Mouse (Mus musculus) ES-E14 (cell line): ENCODE measurements around the gene Eif3m. TPM values are rescaled to one million over a fixed set of nuclear protein-coding genes. Genes with fewer than 3 reads are reported as not detected.

ENCODE experiments used
- DNase-seq: peaks from one replicate; pipeline ENCODE4 v3.0.0-alpha.2; 2013; ENCODE audit warnings: low read depth, low spot score
- H3K27ac ChIP-seq: 2 replicates; pipeline ENCODE4 v1.5.1; 2012; ENCODE audit warnings: low read depth, mild to moderate bottlenecking, low read length, moderate library complexity, mixed read lengths; ENCODE audit not compliant: poor library complexity, insufficient read depth, severe bottlenecking
- H3K36me3 ChIP-seq: 2 replicates; pipeline ENCODE4 v1.6.1; 2012; ENCODE audit warnings: mild to moderate bottlenecking, low read length, moderate library complexity, mixed read lengths; ENCODE audit not compliant: control insufficient read depth, poor library complexity, insufficient read depth, severe bottlenecking
- H3K4me1 ChIP-seq, 2 experiments: fragments of 150-350 bp in 1 of 2; sonication (generic) in 1 of 2; 2 replicates each; pipeline ENCODE4 v1.6.1; 2012; ENCODE audit warnings: low read length in 2 of 2, mild to moderate bottlenecking in 1 of 2, mixed read lengths in 1 of 2; ENCODE audit not compliant: control insufficient read depth in 2 of 2, insufficient read depth in 2 of 2, poor library complexity in 1 of 2
- H3K4me3 ChIP-seq, 2 experiments: fragments of 150-350 bp in 1 of 2; sonication (generic) in 1 of 2; 2 replicates each; pipeline ENCODE4 v1.5.1; 2012; ENCODE audit warnings: low read length in 2 of 2, low read depth in 1 of 2, mild to moderate bottlenecking in 1 of 2, mixed read lengths in 1 of 2; ENCODE audit not compliant: insufficient read depth in 1 of 2, poor library complexity in 1 of 2, severe bottlenecking in 1 of 2
- H3K9ac ChIP-seq: 2 replicates; pipeline ENCODE4 v1.6.1; 2012; ENCODE audit warnings: low read depth, mild to moderate bottlenecking, low read length, mixed read lengths; ENCODE audit not compliant: poor library complexity, insufficient read depth, severe bottlenecking
- H3K9me3 ChIP-seq: fragments of 150-350 bp; sonication (generic); 2 replicates; pipeline ENCODE4 v1.6.1; 2012; ENCODE audit warnings: low read depth, mild to moderate bottlenecking, low read length; ENCODE audit not compliant: control insufficient read depth, insufficient read depth
- CHD2 ChIP-seq: IDR thresholded peaks from 2 replicates; pipeline ENCODE4 v1.6.1; 2014; ENCODE audit warnings: mild to moderate bottlenecking, low read depth, low read length, inconsistent platforms
- HCFC1 ChIP-seq: IDR thresholded peaks from 2 replicates; pipeline ENCODE4 v1.6.1; 2012; ENCODE audit warnings: low read length, inconsistent platforms, borderline replicate concordance; ENCODE audit not compliant: insufficient read depth
- MAFK ChIP-seq: IDR thresholded peaks from 2 replicates; pipeline ENCODE4 v1.6.1; 2014; ENCODE audit warnings: mild to moderate bottlenecking, low read depth, low read length, inconsistent platforms; ENCODE audit not compliant: insufficient read depth
- ZC3H11A ChIP-seq: IDR thresholded peaks from 2 replicates; pipeline ENCODE4 v1.6.1; 2012; ENCODE audit warnings: low read depth, mild to moderate bottlenecking, inconsistent platforms, low read length, borderline replicate concordance
- ZNF384 ChIP-seq: IDR thresholded peaks from 2 replicates; pipeline ENCODE4 v1.6.1; 2012; ENCODE audit warnings: low read depth, low read length, inconsistent platforms
- in situ Hi-C, 2 experiments: fragments of 600-800 bp; cut with MboI; formaldehyde crosslinking; loops; one replicate each; pipeline ENCODE4 v1.15.1; 2025; ENCODE audit warnings: low sequenced_read_pairs in 2 of 2, inconsistent platforms in 1 of 2; ENCODE audit not compliant: unreplicated experiment in 2 of 2
- total RNA-seq: library from RNA; depleted of rRNA; stranded (reverse); fragments of 300-350 nt; gene quantifications from 2 replicates; pipeline ENCODE4 v1.2.3, GENCODE M21; 2012; rRNA removed

Eif3m gene
- total RNA-seq, 1 experiment: 229 TPM

GRCm38 (mm10) chr2:104988974-104989373, 27.9 kb downstream of the Eif3m start:
- in situ Hi-C loops: no loop called here
- Histone ChIP-seq H3K4me1 (no peaks in the 10 kb centered on the region), H3K9me3 (no peaks in the 10 kb centered on the region)

GRCm38 (mm10) chr2:104985796-104986195, 31.1 kb downstream of the Eif3m start:
- in situ Hi-C loops: no loop called here
- Histone ChIP-seq H3K4me1 (peaks cover 2 to 3% of the 10 kb centered on the region in 2 experiments; a peak in 2 of 4 replicates), H3K9ac (no peak overlapping the region), H3K36me3 (no peaks in the 10 kb centered on the region), H3K4me3 (no peak overlapping the region), H3K9me3 (no peaks in the 10 kb centered on the region), H3K27ac (no peak overlapping the region)
- TF ChIP-seq MAFK (no peak), ZNF384 (no peak), ZC3H11A (no peak), CHD2 (no peak), HCFC1 (no peak)
- DNase-seq: no peak

More at GRCm38 (mm10) chr2:104988974-104989373, 27.9 kb downstream of the Eif3m start:
- Histone ChIP-seq H3K9ac (no peak overlapping the region), H3K4me3 (no peak overlapping the region), H3K36me3 (no peaks in the 10 kb centered on the region; the same call in 1 of the 2 replicates), H3K27ac (no peak overlapping the region)
- no peak for DNase-seq
- TF ChIP-seq HCFC1 (no peak), CHD2 (no peak), ZNF384 (no peak), ZC3H11A (no peak)

- H3K9ac ChIP-seq: no peak overlapping the region
- H3K4me3 ChIP-seq: no peak overlapping the region
- H3K9me3 ChIP-seq: no peaks in the 10 kb centered on the region
- no peak overlapping the region for H3K27ac ChIP-seq
- peak; percentile 26 for DNase-seq
- no peaks in the 10 kb centered on the region for H3K36me3 ChIP-seq
- in situ Hi-C loops: no loop called here
- peaks cover 2 to 3% of the 10 kb centered on the region in 2 experiments; a peak in 2 of 4 replicates for H3K4me1 ChIP-seq
- no peak for TF ChIP-seq HCFC1
- TF ChIP-seq ZNF384: no peak
- no peak; the same call in 1 of the 2 replicates for TF ChIP-seq MAFK
- TF ChIP-seq CHD2: no peak
- TF ChIP-seq ZC3H11A: no peak
Measured at GRCm38 (mm10) chr2:104981712-104982111, 35.2 kb downstream of the Eif3m start.

- Histone ChIP-seq H3K9me3 (no peaks in the 10 kb centered on the region), H3K36me3 (no peaks in the 10 kb centered on the region), H3K4me1 (no peaks in the 10 kb centered on the region), H3K4me3 (no peak overlapping the region), H3K27ac (no peak overlapping the region), H3K9ac (no peak overlapping the region)
- DNase-seq: no peak
- in situ Hi-C loops: no loop called here
- TF ChIP-seq ZC3H11A (no peak), HCFC1 (no peak), ZNF384 (no peak), CHD2 (no peak), MAFK (no peak)
Measured at GRCm38 (mm10) chr2:104964492-104964891, 52.4 kb downstream of the Eif3m start.

Other genes starting within 250 kb of the Eif3m start
- 20.7 and 23.2 TPM in 2 replicates for gene Qser1, start 200.3 kb downstream of the Eif3m start, total RNA-seq
- gene Prrg4, start 167.2 kb downstream of the Eif3m start, total RNA-seq: 45.4 and 61.6 TPM in 2 replicates
- 2.1 and 3.5 TPM in 2 replicates for gene Ccdc73, start 149.3 kb downstream of the Eif3m start, total RNA-seq
- gene Gm11060, start 74.9 kb upstream of the Eif3m start, total RNA-seq: not detected in 2 replicates
- 5.0 and 5.2 TPM in 2 replicates for gene Wt1, start 109.4 kb upstream of the Eif3m start, total RNA-seq
- not detected in 2 replicates for gene Them7, start 207.2 kb upstream of the Eif3m start, total RNA-seq